Mouse (Mus musculus): ENCODE results near the gene Uba7. TPM values are rescaled to one million over a fixed set of nuclear protein-coding genes. Genes with fewer than 3 reads are reported as not detected.

Uba7 gene
- polyA plus RNA-seq, 1 experiment, result 7.0 TPM

DNA sequence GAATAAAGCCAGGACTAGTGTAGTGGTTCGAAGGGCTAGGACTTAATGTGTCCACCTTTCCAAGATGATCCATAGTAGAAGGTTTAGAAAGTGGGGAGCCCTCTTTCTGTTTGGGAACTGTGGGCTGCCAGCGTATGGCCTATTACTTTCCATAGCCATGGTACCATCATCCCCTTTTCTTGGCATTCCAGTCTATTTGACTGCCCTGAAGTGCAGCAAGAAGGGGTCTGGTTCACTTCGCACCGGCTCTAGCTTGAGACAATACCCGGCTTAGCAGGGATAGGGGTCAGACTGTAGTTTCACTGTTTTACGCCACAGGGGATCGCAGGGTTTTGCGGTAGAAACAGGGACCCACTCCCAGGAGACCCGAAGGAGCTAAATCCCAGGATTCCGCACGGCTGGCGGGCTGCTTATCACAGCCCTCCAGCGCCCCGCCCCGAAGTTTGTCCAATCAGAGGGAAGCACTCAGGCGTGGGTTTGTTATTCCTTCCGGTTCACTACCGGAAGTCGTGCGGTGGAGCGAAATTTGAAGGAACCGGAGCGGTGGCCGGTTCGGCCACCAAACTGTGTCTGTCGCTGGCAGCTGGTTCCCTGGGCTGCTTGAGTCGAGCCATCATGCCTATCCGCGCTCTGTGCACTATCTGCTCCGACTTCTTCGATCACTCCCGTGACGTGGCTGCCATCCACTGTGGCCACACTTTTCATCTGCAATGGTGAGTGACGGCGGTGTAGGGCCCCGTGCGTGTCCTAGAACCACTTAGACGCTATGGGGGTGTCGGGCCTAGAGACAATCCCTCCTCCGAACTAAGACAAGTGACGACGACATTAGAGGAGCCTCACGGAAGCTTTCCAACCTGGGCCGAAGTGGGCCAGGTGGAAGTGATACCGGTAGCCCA, 24.6 kb upstream of the Uba7 start:
- H3K4me3 ChIP-seq (ENCODE audit: insufficient read depth, low read depth, low read length), result peak overlapping the region; percentile 84

DNA sequence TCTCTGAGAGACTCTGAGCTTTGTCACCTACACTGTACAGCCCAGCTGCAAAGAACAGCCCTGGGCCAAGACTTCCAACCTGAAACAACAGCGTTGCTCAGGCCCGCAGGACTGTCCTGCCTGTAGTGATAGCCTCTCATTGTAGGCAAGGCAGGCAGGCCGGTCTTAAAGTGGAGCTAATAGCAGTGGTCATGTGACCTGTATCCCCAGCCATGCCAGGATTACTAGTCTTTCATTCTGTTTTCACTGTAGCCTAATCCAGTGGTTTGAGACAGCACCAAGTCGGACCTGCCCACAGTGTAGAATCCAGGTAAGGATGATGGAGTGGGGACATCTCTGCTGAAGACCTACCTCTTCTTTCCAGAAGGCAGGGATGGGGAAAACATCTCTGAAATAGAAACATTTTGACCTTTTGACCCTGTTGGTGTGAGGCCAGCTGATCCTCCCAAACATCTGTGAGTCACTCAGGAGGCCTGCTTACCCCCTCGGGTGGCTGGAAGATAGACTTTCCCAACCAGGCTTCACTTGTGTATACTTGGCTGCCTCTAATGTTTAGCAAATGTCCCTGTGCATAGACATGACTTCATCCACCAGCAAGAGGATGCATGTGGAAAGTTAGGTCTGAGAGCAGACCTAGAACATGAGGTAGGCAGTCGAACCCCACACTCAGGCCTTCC, 19.6 kb upstream of the Uba7 start:
- H3K27ac ChIP-seq (replicated peaks; ENCODE audit: low read depth, low read length), result no peak overlapping the region

More for the DNA sequence above, 24.6 kb upstream of the Uba7 start:
- Histone ChIP-seq H3K4me1 (ENCODE audit: control insufficient read depth, insufficient read depth, insufficient read length, low read length) (no peaks in the 10 kb centered on the region), H3K27ac (replicated peaks; ENCODE audit: low read depth, low read length) (peak overlapping the region; percentile 56; the same call in 1 of the 2 replicates)

GRCm38 (mm10) chr9:107957141-107957540, 18.2 kb upstream of the Uba7 start:
- no peak overlapping the region for H3K4me3 ChIP-seq (ENCODE audit: insufficient read depth, low read depth, low read length)
- no peak overlapping the region for H3K27ac ChIP-seq (replicated peaks; ENCODE audit: low read depth, low read length)
- no peaks in the 10 kb centered on the region for H3K4me1 ChIP-seq (ENCODE audit: control insufficient read depth, insufficient read depth, insufficient read length, low read length)

More for the DNA sequence above, 19.6 kb upstream of the Uba7 start:
- Histone ChIP-seq H3K4me1 (ENCODE audit: control insufficient read depth, insufficient read depth, insufficient read length, low read length) (no peaks in the 10 kb centered on the region), H3K4me3 (ENCODE audit: insufficient read depth, low read depth, low read length) (no peak overlapping the region)

DNA sequence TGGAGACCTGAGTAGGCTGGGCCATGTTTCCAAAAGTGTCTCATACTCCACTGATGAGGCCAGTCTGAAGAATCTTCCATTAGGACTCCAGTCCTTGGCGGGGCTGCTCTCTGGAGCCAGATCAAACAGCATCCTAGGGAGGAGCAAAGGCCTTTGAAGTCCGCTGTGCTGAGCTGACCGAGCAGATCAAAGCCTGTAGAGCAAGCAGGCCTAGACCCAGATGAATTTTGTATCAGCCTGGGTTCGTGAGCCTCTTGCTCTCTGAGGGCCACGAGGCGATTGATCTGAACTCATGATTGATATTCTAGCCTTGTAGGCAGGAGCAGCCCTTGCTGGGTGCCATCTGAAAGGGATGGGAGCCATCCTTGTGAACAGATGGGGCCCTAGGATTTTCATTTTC, 15.4 kb upstream of the Uba7 start:
- no peak overlapping the region for H3K4me3 ChIP-seq (ENCODE audit: insufficient read depth, low read depth, low read length)
- H3K27ac ChIP-seq (replicated peaks; ENCODE audit: low read depth, low read length), result no peak overlapping the region
- peaks cover 6% of the 10 kb centered on the region for H3K4me1 ChIP-seq (ENCODE audit: control insufficient read depth, insufficient read depth, insufficient read length, low read length)

- Histone ChIP-seq H3K4me1 (ENCODE audit: control insufficient read depth, insufficient read depth, insufficient read length, low read length) (peaks cover 10% of the 10 kb centered on the region), H3K4me3 (ENCODE audit: insufficient read depth, low read depth, low read length) (no peak overlapping the region), H3K27ac (replicated peaks; ENCODE audit: low read depth, low read length) (no peak overlapping the region)
Observed at GRCm38 (mm10) chr9:107960928-107961327, 14.4 kb upstream of the Uba7 start.

DNA sequence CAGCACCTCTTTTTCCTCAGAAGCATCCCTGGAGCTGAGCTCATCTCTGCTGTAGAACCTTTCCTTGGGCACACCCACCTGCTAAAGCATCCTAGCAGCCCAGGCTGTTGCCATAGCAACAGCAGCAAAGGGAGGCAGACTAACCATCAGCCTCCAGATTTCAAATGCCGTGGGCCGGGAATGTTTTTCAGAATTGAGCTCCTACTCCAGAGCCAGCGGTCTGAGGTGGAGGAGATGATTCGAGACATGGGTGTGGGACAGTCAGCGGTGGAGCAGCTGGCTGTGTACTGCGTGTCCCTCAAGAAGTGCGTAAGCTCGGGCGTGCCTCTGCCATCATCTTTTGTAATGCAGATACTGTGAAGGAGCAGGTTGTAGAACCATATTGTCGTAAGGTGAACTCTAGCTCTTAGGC, 13.9 kb upstream of the Uba7 start:
- no peak overlapping the region for H3K4me3 ChIP-seq (ENCODE audit: insufficient read depth, low read depth, low read length)
- H3K4me1 ChIP-seq (ENCODE audit: control insufficient read depth, insufficient read depth, insufficient read length, low read length), result peaks cover 12% of the 10 kb centered on the region
- H3K27ac ChIP-seq (replicated peaks; ENCODE audit: low read depth, low read length), result no peak overlapping the region

- no peak overlapping the region for H3K4me3 ChIP-seq (ENCODE audit: insufficient read depth, low read depth, low read length)
- no peak overlapping the region for H3K27ac ChIP-seq (replicated peaks; ENCODE audit: low read depth, low read length)
- H3K4me1 ChIP-seq (ENCODE audit: control insufficient read depth, insufficient read depth, insufficient read length, low read length), result peaks cover 12% of the 10 kb centered on the region
Observed at GRCm38 (mm10) chr9:107961881-107962280, 13.4 kb upstream of the Uba7 start.

DNA sequence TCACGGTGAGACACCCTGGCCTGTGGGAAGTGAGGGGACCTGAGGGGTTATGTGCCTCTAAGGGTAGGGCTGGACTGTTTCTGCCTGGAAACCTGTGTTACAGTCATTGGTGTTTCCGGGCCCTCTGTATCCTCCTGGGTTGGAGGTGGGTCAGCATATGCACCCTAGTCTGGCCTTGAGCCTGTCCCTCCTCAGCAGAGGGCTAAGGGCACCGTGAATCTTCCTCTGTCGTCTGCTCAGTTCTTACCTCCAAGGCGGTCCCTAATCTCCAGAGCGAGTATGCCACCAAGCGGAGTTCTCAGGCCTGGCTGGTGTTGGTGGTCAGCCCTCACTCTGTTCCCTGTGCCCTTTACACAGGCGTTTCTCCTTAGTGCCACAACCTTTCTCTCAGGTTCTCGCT, 12.4 kb upstream of the Uba7 start:
- Histone ChIP-seq H3K4me1 (ENCODE audit: control insufficient read depth, insufficient read depth, insufficient read length, low read length) (peaks cover 19% of the 10 kb centered on the region), H3K4me3 (ENCODE audit: insufficient read depth, low read depth, low read length) (no peak overlapping the region), H3K27ac (replicated peaks; ENCODE audit: low read depth, low read length) (no peak overlapping the region)

DNA sequence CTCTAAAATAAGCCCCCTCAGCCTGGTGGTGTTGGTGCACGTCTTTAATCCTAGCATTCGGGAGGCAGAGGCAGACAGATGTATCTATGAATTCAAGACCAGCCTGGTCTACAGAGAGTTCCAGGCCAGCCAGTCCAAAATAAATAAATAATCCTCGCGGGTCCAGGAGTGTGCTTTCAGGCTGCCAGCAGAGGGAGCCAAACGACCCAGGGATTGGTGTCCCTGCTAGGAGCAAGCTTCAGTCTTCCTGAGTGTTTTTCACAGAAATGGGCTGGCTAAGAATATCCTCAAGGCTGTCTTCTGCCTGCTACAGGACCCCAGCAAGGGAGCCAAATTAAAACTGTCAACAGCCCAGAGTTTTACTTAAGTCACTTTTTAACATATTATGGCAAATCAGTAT, 11.6 kb upstream of the Uba7 start:
- peak overlapping the region; percentile 98 for H3K27ac ChIP-seq (replicated peaks; ENCODE audit: low read depth, low read length)

GRCm38 (mm10) chr9:107964681-107965080, 10.6 kb upstream of the Uba7 start:
- Histone ChIP-seq H3K27ac (replicated peaks; ENCODE audit: low read depth, low read length) (peak overlapping the region; percentile 98), H3K4me3 (ENCODE audit: insufficient read depth, low read depth, low read length) (no peak overlapping the region), H3K4me1 (ENCODE audit: control insufficient read depth, insufficient read depth, insufficient read length, low read length) (peaks cover 25% of the 10 kb centered on the region)

More for the DNA sequence above, 11.6 kb upstream of the Uba7 start:
- peaks cover 24% of the 10 kb centered on the region for H3K4me1 ChIP-seq (ENCODE audit: control insufficient read depth, insufficient read depth, insufficient read length, low read length)
- H3K4me3 ChIP-seq (ENCODE audit: insufficient read depth, low read depth, low read length), result no peak overlapping the region

- Histone ChIP-seq H3K4me3 (ENCODE audit: insufficient read depth, low read depth, low read length) (0 out of 2 replicates have a peak overlapping the region, but pooled peaks have one; percentile 2), H3K27ac (replicated peaks; ENCODE audit: low read depth, low read length) (peak overlapping the region; percentile 98), H3K4me1 (ENCODE audit: control insufficient read depth, insufficient read depth, insufficient read length, low read length) (peaks cover 37% of the 10 kb centered on the region)
Observed at GRCm38 (mm10) chr9:107966676-107967075, 8.6 kb upstream of the Uba7 start.

DNA sequence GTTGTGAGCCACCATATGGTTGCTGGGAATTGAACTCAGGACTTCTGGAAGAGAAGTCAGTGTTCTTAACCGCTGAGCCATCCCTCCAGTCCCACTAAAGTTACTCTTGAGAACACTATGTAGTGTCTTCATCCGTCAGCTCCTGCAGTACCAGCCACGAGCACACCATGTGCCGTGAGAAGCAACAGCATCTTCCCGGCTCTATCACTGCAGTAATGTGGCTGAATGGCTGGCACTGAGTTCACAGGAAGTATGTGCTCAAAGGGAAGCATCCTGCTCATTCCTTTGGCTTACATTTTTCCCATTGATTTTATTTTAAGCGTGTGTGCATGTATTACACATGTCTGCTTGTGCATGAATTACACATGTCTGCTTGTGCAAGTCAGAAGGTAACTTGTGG, 7.9 kb upstream of the Uba7 start:
- Histone ChIP-seq H3K4me1 (ENCODE audit: control insufficient read depth, insufficient read depth, insufficient read length, low read length) (peaks cover 37% of the 10 kb centered on the region), H3K4me3 (ENCODE audit: insufficient read depth, low read depth, low read length) (no peak overlapping the region), H3K27ac (replicated peaks; ENCODE audit: low read depth, low read length) (peak overlapping the region; percentile 88)

- Histone ChIP-seq H3K4me1 (ENCODE audit: control insufficient read depth, insufficient read depth, insufficient read length, low read length) (peaks cover 37% of the 10 kb centered on the region), H3K27ac (replicated peaks; ENCODE audit: low read depth, low read length) (peak overlapping the region; percentile 88), H3K4me3 (ENCODE audit: insufficient read depth, low read depth, low read length) (no peak overlapping the region)
Observed at GRCm38 (mm10) chr9:107968531-107968930, 6.8 kb upstream of the Uba7 start.

DNA sequence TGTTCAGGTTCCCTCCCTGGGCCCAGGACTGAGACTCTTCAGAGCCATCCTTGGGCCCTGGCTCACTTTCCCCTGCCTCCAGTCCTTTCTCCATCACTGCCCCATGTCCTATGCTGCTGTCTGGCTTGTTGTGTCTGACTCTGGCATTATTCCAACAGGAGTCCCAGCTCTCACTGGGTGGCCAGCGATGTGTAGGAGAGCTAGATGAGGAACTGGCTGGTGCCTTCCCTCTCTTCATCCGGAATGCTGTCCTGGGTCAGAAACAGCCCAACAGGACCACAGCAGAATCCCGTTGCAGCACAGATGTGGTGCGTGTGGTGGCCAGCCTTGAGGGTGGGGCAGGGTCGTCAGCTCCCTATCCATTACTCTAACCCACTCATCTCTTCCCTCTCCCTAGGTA, 5.0 kb upstream of the Uba7 start:
- peaks cover 35% of the 10 kb centered on the region for H3K4me1 ChIP-seq (ENCODE audit: control insufficient read depth, insufficient read depth, insufficient read length, low read length)
- H3K4me3 ChIP-seq (ENCODE audit: insufficient read depth, low read depth, low read length), result no peak overlapping the region

DNA sequence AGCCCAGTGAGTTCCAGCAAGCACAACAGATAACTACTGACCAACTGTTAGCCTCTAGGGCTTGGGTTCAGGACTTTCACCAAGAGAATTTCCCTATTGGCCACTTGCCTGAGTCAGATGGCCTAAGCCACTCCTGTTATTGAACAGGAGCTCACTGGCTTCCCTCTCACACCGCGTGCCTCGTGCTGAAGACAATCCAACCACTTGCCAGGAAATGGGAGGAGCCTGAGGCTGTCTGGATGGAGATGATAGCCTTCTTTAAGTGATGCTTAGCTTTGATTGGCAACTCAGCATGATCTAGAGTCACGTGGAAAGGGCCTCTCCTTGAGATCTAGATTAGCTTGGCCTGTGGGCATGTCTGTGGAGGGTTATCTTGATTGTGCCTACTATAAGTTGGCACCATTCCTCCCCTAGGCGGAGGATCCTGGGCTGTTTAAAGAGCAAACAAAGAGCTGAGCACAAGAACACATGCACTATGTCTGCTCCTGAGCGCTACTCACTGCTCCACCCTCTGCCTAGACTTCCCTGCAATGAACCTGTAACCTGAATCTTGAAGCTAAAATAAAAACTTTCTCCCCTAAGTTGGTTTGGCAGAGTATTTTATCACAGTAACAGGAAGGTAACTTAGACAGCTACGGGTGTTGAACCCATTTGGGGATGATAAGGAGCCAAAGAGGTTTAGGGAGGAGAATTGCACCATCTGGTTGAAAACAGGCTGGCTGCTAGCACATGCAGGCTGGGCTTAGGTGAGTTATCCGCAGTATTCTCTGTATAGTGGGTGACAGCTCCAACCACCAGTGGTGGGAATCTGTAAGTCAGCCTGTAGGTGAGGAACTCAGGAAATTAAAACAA, 3.4 kb upstream of the Uba7 start:
- Histone ChIP-seq H3K4me3 (ENCODE audit: insufficient read depth, low read depth, low read length) (no peak overlapping the region), H3K27ac (replicated peaks; ENCODE audit: low read depth, low read length) (peak overlapping the region; percentile 70), H3K4me1 (ENCODE audit: control insufficient read depth, insufficient read depth, insufficient read length, low read length) (peaks cover 37% of the 10 kb centered on the region)

More for the DNA sequence above, 5.0 kb upstream of the Uba7 start:
- H3K27ac ChIP-seq (replicated peaks; ENCODE audit: low read depth, low read length), result no peak overlapping the region

All from brown adipose tissue, adult 24 weeks (tissue).